Mouse (Mus musculus) T-helper 2 cell (primary cell): ENCODE measurements around the gene Myo1c.
"Not testable (repeated sequence)": the region's sequence is repeated elsewhere in the genome, so short reads cannot be mapped to it uniquely, and the experiment has no call there.

ENCODE experiments used
- in situ Hi-C: fragments of 300-600 bp; cut with MboI, MseI; formaldehyde crosslinking; loops from one replicate; pipeline ENCODE4 v1.15.1; 2025; ENCODE audit warnings: high pct_unique_total_duplicates

Gene Myo1c

GRCm38 (mm10) chr11:75668621-75669020 is 18.3 kb downstream of the Myo1c start:
- in situ Hi-C loops = no loop called here

GRCm38 (mm10) chr11:75669176-75669852 is 19.0 kb downstream of the Myo1c start:
- in situ Hi-C loops = no loop called here

- in situ Hi-C loops = no loop called here
Measured at GRCm38 (mm10) chr11:75669853-75670200, 19.5 kb downstream of the Myo1c start.

GRCm38 (mm10) chr11:75671426-75672180 is 21.3 kb downstream of the Myo1c start:
- in situ Hi-C loops = no loop called here

DNA sequence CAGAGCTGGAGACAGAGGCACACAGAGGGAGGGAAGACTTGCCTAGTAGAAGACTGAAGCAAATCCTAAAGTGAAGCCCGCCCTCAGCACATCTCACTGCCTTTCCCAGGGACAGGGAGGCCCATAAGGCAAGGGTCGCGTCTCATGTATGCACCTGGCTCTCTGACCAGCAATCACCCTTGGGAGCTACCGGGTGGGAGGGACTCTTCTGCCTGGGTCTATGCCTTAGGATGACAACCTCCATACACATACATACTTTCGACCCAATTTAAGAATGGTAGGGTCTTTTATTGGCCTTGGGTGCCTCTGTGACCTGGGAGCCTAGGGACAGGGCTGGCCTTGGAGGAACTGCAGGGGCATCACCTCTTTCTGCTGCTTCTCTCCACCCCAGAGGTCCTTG is 23.1 kb downstream of the Myo1c start:
- in situ Hi-C loops = no loop called here

DNA sequence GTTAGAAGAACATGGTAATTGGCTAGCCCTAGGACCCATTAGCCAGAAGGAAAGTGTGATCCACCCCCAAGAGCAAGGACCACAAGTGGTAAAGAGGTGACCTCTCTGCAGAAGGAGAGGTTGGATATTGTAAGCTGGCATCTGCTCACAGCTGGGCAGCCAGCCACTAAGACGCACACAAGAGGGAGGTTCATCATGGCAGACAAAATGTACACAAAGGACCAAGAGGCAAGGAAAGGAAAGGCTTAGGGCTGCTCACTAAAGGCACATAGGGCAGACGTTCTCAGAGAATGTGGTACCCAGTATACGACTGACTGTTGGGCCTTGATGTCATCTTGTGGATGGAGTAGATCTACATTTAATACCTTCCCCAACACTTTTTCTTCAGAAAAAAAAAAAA is 24.6 kb downstream of the Myo1c start:
- in situ Hi-C loops = no loop called here

DNA sequence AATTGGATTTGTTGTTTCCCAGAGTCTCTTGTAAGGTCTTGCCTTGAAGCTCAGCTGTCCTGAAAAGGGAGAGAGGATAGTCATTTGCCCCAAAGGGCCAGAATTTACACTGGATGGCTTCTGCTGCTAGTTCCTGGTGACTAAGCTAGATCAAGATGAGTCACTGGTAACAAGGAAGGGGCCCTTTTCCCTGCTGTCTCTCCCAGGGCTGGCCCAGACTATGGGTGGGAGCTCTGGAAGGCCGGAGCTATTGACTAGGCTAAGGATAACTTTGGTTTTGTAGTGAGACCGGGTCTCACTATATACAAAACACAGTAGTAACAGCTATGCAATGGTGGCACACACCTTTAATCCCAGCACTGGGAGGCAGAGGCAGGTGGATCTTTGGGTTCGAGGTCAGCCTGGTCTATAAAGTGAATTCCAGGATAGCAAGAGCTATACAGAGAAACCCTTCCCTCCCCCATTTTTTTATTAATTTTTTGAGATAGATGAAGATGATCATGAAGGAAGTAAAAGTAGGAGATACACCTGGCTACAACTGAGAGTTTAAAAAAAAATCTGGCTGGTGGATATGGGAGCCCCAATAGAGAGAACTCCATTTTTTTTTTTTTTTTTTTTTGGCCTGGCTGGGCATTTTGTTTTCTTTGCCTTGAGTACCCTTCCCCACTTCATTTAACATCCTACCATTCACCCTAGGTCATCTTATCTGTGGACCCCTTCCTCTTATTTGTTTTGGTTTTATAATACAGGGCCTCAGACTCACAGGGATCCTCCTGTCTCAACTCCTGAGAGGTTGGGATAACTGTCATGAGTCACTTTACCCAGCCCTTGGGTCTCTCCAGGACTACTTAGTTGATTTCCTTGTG is 27.8 kb downstream of the Myo1c start:
- in situ Hi-C loops = no loop called here

- in situ Hi-C loops = no loop called here
Measured at GRCm38 (mm10) chr11:75678747-75679438, 28.6 kb downstream of the Myo1c start, which contains the start of gene Crk. Crk (plus strand) TSS chr11:75679259.

GRCm38 (mm10) chr11:75679439-75680171 is 29.3 kb downstream of the Myo1c start:
- in situ Hi-C loops = no loop called here

DNA sequence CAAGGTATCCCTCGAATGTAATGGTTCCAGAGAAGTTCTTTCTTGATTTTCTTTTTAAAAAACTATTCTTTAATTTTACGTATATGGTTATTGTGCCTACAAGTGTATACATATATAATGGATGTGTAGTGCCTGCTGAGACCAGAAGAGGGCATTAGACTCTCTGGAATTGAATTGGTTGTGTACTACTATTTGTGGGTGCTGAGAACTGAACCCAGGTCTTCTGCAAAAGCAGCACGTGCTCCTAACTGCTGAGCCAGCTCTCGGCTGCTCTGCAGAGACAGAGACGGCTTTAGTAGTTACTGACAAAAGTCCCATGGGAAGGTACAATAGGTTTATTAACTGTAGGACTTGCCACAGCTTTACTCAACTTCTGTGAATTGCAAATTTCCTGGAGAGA is 34.2 kb downstream of the Myo1c start:
- in situ Hi-C loops = no loop called here

- in situ Hi-C loops = no loop called here
Measured at GRCm38 (mm10) chr11:75684956-75685355, 34.7 kb downstream of the Myo1c start.

DNA sequence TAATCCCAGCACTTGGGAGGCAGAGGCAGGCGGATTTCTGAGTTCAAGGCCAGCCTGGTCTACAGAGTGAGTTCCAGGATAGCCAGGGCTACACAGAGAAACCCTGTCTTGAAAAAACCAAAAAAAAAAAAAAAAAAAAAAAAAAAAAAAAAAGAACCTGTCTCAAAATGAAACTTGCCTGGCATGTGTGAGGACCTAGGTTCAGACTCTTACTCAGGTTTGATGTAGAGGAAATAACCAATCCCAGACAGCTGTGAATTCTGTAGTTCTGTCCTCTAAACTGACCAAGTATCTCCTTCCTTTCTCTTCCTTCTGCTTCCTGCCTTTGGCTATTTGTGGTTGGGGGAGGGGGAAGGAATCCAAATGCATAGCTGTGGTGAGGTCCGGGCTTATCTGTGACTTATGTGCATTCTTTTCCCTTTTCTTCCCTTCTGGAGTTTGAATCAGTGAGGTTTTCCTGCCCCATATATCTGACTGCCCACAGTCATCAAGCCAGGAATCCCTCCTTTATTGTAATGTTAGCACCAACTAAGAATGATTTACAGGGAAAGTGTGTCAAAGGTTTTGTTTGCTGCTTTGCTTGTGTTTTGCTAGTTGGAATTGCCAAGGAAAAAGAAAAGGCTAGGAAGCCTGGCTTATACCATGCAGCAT is 37.2 kb downstream of the Myo1c start:
- in situ Hi-C loops = no loop called here

DNA sequence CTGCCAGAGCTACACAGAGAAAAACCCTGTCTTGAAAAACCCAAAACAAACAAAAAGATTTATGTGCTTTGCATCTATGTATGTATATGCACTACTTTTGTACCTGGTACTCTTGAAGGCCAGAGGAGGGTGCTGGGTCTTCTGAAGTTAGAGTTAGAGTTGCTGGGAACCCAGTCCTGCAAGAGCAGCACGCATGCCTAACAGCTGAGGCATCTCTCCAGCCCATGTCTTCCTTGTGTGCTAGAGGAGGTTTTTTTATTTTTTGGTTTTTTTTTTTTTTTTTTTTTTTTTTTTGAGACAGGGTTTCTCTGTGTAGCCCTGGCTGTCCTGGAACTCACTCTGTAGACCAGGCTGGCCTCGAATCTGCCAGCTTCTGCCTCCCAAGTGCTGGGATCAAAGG is 37.8 kb downstream of the Myo1c start:
- in situ Hi-C loops = no loop called here

DNA sequence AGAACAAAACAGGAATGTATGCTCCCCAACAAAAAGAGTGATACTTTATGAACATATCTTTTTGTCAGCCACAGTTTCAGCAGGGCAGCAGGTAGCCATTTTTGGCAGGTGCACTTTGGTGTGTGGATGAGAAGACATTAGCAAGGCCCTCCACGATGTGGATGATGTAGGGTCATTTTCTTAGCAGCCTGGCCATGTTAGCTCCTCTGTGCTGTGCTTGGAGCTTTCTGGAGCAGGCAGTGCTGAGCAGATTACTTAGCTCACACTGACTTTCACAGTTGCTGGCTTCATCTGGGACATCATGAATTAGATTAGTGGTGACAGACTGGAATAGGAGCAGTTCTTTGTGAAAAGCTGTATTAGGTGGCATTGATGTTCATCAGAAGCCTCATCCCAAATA is 39.7 kb downstream of the Myo1c start:
- in situ Hi-C loops = no loop called here

DNA sequence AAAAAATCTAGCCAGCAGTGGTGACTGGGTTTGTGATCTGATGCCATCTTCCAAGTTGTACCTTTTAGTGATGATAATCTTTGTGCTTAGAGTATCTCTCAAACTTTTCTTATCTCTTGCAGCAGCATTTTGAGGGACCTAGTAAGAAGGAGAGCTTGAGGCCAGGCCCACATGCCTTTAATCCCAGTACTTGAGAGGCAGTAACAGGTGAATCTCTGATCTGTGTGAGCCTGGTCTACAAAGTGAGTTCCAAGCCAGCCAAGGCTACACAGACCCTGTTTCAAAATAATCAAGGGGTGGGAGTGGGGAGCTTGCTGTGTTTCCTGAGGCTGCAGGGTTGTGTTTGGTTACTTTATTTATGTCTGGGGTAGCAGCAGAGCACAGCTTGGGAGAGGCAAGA is 40.7 kb downstream of the Myo1c start:
- in situ Hi-C loops = no loop called here

DNA sequence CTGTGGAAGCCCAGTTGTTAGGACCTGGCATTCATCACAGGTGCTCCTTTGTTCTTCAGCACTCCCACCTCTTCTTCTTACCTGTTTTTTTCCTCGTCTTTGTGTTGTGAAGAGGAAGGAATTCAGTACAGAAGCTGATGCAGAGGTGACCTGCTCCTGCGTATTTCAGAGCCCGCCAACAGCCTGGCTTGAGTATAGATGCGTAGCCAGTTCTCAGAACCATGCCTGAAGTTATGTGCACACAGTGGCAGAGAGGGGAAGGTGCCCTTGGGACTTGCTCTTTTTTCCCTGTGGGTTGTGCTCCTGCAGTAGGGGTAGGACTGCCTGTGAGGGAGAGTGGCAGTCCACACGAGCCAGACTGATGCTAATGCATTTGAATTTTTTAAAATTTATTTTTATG is 43.3 kb downstream of the Myo1c start:
- in situ Hi-C loops = no loop called here

GRCm38 (mm10) chr11:75697464-75697863 is 47.2 kb downstream of the Myo1c start:
- in situ Hi-C loops = not testable (repeated sequence)

DNA sequence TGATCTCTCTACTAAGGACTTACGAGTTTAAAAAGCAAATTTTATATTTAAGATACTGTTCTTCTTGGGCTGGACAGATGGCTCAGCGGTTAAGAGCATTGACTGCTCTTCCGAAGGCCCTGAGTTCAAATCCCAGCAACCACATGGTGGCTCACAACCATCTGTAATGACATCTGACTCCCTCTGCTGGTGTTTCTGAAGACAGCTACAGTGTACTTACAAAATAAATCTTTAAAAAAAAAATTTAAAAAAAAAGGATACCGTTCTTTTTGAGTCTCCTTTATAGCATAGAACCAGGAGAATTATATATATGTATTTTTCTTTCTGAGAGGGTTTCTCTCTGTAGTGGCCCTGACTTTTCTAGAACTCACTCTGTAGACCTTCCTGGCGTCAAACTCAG is 50.3 kb downstream of the Myo1c start:
- in situ Hi-C loops = no loop called here

GRCm38 (mm10) chr11:75702761-75703160 is 52.5 kb downstream of the Myo1c start:
- in situ Hi-C loops = no loop called here

DNA sequence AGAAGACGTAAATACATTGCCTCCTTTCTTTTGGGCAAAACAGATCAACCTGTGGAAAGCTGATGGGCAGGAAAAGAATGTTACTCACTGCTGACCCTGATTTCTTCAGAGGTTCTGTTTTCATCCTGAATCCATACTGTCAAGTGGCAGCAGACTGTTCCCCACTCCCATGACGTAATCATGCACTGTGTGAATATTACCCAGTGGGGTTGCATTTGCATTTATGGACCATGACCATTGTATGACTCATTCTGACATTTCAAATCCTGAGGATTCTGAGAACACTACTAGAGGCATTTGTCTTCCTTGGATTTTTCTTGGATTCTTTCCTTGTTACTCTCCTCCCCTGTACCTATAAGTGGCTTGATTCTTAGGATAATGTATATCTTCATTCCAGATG is 53.4 kb downstream of the Myo1c start:
- in situ Hi-C loops = no loop called here

DNA sequence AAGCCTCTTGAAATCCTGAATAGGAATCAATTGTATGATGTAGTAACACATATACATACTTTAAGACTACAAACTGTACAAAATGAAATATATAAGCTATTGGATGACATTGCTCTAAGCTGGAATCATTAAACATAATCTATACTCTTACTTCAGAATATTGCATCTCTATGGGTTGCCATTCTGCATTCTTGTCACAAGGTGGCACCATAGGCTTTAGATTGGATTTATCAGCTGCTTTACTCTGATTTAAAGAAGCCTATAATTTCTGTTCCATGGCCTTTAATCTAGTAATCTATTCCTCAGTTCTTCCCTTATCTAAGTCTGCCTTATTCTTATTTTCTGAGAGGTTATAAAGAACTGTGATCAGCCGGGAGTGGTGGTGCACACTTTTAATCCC is 63.6 kb downstream of the Myo1c start:
- in situ Hi-C loops = loop anchor here (10.0 kb wide), 1 partner anchor 191 kb away; no protein-coding TSS in a partner anchor
